Comparison of ENCODE assay signal across 8 mouse cellular contexts in genomic region chr7:101051551-101052221, GRCm38 (mm10). TPM values are rescaled to one million over a fixed set of nuclear protein-coding genes. Genes with fewer than 3 reads are reported as not detected.
DNase-seq lines count a peak whose midpoint lies in the region; ATAC-seq and TF ChIP-seq lines count a peak whose summit lies in the region.

No protein-coding gene starts in this region.

- peak; percentile 58 for DNase-seq in layer of hippocampus, adult 11-12 months (ENCODE audit: low spot score)
- no peak for DNase-seq in layer of hippocampus, adult 9-11 months
- peak; percentile 65 for DNase-seq in cerebellum, adult 9-10 months
- peak; percentile 54 to 69 for DNase-seq in frontal cortex, postnatal 36 days (ENCODE audit: low spot score in 2 of 2)
- DNase-seq in intestine, embryonic 14.5 days (ENCODE audit: low spot score): peak; percentile 80
- peak; percentile 48 to 62 for DNase-seq in spleen, adult 2 months (ENCODE audit: low read depth in 1 of 2, low spot score in 2 of 2)

- H3K27ac ChIP-seq in intestine, embryonic 14.5 days (ENCODE audit: low read depth): no peak overlapping the region
- H3K27ac ChIP-seq in limb, embryonic 13.5 days: no peak overlapping the region
- H3K27ac ChIP-seq in midbrain, embryonic 16.5 days (ENCODE audit: low read length): no peak overlapping the region
- H3K27ac ChIP-seq in spleen, adult 2 months (ENCODE audit: insufficient read depth, low read length): peak overlapping the region; percentile 6; the same call in 1 of the 2 replicates

- peak; percentile 80; the same call in 1 of the 2 replicates for TF ChIP-seq CTCF in spleen, adult 2 months (IDR thresholded peaks at IDR 0.05; ENCODE audit: extremely low read depth, insufficient read depth, insufficient read length, insufficient replicate concordance)

- H3K4me3 ChIP-seq in intestine, embryonic 14.5 days (ENCODE audit: low read depth, low read length): no peak overlapping the region
- no peak overlapping the region for H3K4me3 ChIP-seq in limb, embryonic 13.5 days
- H3K4me3 ChIP-seq in midbrain, embryonic 16.5 days (ENCODE audit: low read depth, low read length): no peak overlapping the region
- no peak overlapping the region for H3K4me3 ChIP-seq in spleen, adult 2 months (ENCODE audit: extremely low read depth, insufficient read depth, insufficient read length)

- whole genome bisulfite sequencing in intestine, embryonic 14.5 days: 16% methylated on average over 11 of the region's 11 CpGs
- 21% methylated on average over 11 of the region's 11 CpGs for WGBS in limb, embryonic 13.5 days
- WGBS in midbrain, embryonic 16.5 days: 19% methylated on average over 11 of the region's 11 CpGs
- 15% methylated on average over 11 of the region's 11 CpGs for WGBS in spleen, adult 2 months

- no peaks in the 10 kb centered on the region for H3K9me3 ChIP-seq in intestine, embryonic 14.5 days (ENCODE audit: control insufficient read depth, low read length)
- no peaks in the 10 kb centered on the region for H3K9me3 ChIP-seq in limb, embryonic 13.5 days
- H3K9me3 ChIP-seq in midbrain, embryonic 16.5 days (replicated peaks; ENCODE audit: control insufficient read depth, low read length, poor library complexity, severe bottlenecking): no peaks in the 10 kb centered on the region

- peaks cover 3% of the 10 kb centered on the region; the same call in 1 of the 2 replicates for H3K4me1 ChIP-seq in intestine, embryonic 14.5 days (replicated peaks; ENCODE audit: control insufficient read depth, insufficient read depth, low read length)
- 0 out of 2 replicates have a peak, but pooled peaks cover 6% of the 10 kb centered on the region for H3K4me1 ChIP-seq in limb, embryonic 13.5 days
- H3K4me1 ChIP-seq in midbrain, embryonic 16.5 days (ENCODE audit: control insufficient read depth, insufficient read depth, low read length): 0 out of 2 replicates have a peak, but pooled peaks cover 2% of the 10 kb centered on the region
- peaks cover 6% of the 10 kb centered on the region; the same call in 1 of the 2 replicates for H3K4me1 ChIP-seq in spleen, adult 2 months (ENCODE audit: control insufficient read depth, insufficient read depth, insufficient read length)

- peak; percentile 65 for ATAC-seq in intestine, embryonic 14.5 days (replicated peaks; ENCODE audit: low FRiP score, low TSS enrichment, low read depth)
- peak; percentile 32; the same call in 1 of the 2 replicates for ATAC-seq in limb, embryonic 13.5 days (ENCODE audit: low FRiP score, low read depth)
- ATAC-seq in midbrain, embryonic 16.5 days: peak; percentile 69

- H3K9ac ChIP-seq in intestine, embryonic 14.5 days (ENCODE audit: low read length): no peak overlapping the region
- no peak overlapping the region for H3K9ac ChIP-seq in limb, embryonic 13.5 days
- no peak overlapping the region for H3K9ac ChIP-seq in midbrain, embryonic 16.5 days (ENCODE audit: low read depth, low read length)

- H3K36me3 ChIP-seq in intestine, embryonic 14.5 days (ENCODE audit: control insufficient read depth, insufficient read depth, low read length): no peaks in the 10 kb centered on the region
- no peaks in the 10 kb centered on the region for H3K36me3 ChIP-seq in limb, embryonic 13.5 days
- no peaks in the 10 kb centered on the region for H3K36me3 ChIP-seq in midbrain, embryonic 16.5 days (ENCODE audit: control insufficient read depth, insufficient read depth, low read length)
- H3K36me3 ChIP-seq in spleen, adult 2 months (ENCODE audit: control insufficient read depth, insufficient read depth, low read length): no peaks in the 10 kb centered on the region

- H3K27me3 ChIP-seq in intestine, embryonic 14.5 days (replicated peaks; ENCODE audit: control insufficient read depth, insufficient read depth, low read length): no peaks in the 10 kb centered on the region
- no peaks in the 10 kb centered on the region for H3K27me3 ChIP-seq in limb, embryonic 13.5 days
- no peaks in the 10 kb centered on the region for H3K27me3 ChIP-seq in midbrain, embryonic 16.5 days (ENCODE audit: control insufficient read depth, insufficient read depth, low read depth, low read length)
- no peaks in the 10 kb centered on the region for H3K27me3 ChIP-seq in spleen, adult 2 months (ENCODE audit: control insufficient read depth, insufficient read depth, low read length)

- no peak for TF ChIP-seq POLR2A in spleen, adult 2 months (IDR thresholded peaks at IDR 0.05; ENCODE audit: low read depth, low read length)

- no peak overlapping the region for H3K4me2 ChIP-seq in intestine, embryonic 14.5 days (ENCODE audit: low read length)
- no peak overlapping the region for H3K4me2 ChIP-seq in limb, embryonic 13.5 days (replicated peaks)
- H3K4me2 ChIP-seq in midbrain, embryonic 16.5 days (ENCODE audit: low read length): no peak overlapping the region

RNA-seq across cellular contexts. Expression of gene P2ry2, which starts 39.0 kb away (rescaled TPM):
- 2.0 and 2.8 TPM in 2 replicates for polyA plus RNA-seq in intestine, embryonic 14.5 days (2014; fragmentation: Nextera tagmentation; extraction: Ambion mirVana)
- polyA plus RNA-seq in limb, embryonic 13.5 days (2015; fragmentation: Nextera tagmentation; extraction: Ambion mirVana): 1.3 and 1.4 TPM in 2 replicates
- polyA plus RNA-seq in midbrain, embryonic 16.5 days (2015; fragmentation: Nextera tagmentation; extraction: Ambion mirVana): 0.21 and 0.22 TPM in 2 replicates
- 7.7 and 8.9 TPM in 2 replicates for polyA plus RNA-seq in spleen, adult 2 months (2012; rRNA removed)

RNA-seq across cellular contexts. Expression of gene Fchsd2, which starts 41.0 kb away (rescaled TPM):
- polyA plus RNA-seq in intestine, embryonic 14.5 days (2014; fragmentation: Nextera tagmentation; extraction: Ambion mirVana): 24.4 and 26.0 TPM in 2 replicates
- 26.0 and 27.1 TPM in 2 replicates for polyA plus RNA-seq in limb, embryonic 13.5 days (2015; fragmentation: Nextera tagmentation; extraction: Ambion mirVana)
- 42.0 and 45.2 TPM in 2 replicates for polyA plus RNA-seq in midbrain, embryonic 16.5 days (2015; fragmentation: Nextera tagmentation; extraction: Ambion mirVana)
- 20.2 and 21.5 TPM in 2 replicates for polyA plus RNA-seq in spleen, adult 2 months (2012; rRNA removed)
